Mouse (Mus musculus): ENCODE data around the gene Olfr554.
"Not testable (repeated sequence)": the region's sequence is repeated elsewhere in the genome, so short reads cannot be mapped to it uniquely, and the experiment has no call there.

Gene Olfr554

DNA sequence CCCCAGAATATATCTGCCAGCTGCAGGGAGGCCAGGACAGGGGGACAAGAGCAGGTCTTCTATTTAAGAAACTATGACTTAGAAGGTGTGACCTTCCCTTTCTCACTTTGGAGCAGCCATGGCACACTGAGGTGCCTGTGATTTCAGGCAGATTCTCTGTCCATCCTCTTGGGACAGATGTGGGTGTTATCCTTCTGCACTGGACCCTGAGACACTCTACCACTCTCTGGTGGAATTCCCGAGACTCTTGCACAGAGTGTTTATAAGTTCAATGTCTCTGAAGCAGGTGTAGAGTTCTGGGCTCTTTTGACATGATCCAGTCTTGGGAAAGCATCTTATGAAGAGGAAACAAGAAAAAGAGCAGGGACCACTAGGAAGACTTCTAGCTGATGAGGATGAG lies at the start of gene Olfr554:
Gene Olfr554, plus strand, starts transcription at position 301 of the 400 bp plus-strand sequence.
- no peak for DNase-seq

DNA sequence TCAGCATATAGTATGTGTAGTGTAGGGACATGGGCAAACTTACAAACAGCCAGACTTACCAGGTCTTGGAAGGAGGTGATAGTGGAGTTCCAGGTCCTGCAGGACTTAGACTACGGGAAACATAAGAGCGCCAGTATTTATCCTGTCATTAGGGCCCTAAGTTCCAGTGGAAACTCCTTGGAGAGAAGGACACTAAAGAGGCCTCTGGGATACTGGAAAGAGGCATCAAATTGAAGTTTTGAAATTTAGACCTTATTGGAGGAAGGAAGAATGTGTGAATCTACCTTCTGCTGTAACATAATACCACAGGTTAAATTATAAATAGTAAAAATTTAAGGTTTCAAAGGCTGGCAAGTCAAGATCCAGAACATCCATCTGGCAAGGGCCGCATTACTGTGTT lies 46.4 kb upstream of the Olfr554 start, which contains the start of gene Olfr551:
Gene Olfr551, minus strand, starts transcription at position 101 of the 400 bp plus-strand sequence.
- DNase-seq, result no peak

GRCm38 (mm10) chr7:102597378-102598031 lies 40.7 kb upstream of the Olfr554 start, which contains the start of gene Olfr552:
TSS of gene Olfr552 (plus strand) at chr7:102597770.
- no peak for DNase-seq

- DNase-seq, result no peak
These were observed 20.1 kb upstream of the Olfr554 start, which contains the start of gene Olfr553 for GRCm38 (mm10) chr7:102618118-102618517. TSS of gene Olfr553 (minus strand) at chr7:102618218.

DNA sequence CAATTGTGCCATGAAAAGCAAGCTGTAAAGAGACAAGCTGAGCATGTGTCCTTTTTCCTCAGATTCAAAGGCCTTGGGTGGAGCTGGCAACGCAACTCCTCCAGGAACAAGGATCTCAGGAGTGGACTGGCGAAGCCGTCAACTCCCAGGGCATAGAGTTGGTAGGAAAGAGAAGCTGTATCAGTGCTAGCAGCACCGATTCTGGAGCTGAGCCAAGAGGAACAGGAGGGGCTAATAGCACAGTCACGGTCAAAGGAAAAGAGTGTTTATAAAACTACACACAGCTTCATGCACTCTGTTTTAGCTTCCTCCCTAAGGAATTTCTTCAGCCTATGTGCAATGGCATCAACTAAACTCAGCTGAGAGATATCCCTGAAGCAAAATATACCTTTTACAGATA lies 18.6 kb upstream of the Olfr554 start:
- DNase-seq, result peak; percentile 66

DNA sequence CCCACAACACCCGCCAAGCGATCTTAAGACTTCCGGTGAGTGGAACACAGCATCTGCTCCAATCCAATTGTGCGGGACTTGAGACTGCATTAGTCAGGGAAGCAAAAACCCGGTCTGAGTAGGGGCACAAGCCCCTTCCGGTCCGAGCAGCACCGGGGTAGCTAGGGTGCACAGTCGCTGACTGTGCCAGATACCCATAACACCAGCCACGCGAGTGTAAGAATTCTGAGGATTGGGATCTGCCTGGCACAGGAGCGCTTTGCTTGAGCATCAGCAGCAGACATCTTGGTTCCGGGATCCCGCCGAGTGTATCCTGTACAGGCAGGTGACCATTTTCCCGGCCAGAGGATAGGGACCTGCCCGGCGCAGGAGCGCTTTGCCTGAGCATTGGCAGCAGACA lies 17.9 kb upstream of the Olfr554 start:
- not testable (repeated sequence) for DNase-seq

GRCm38 (mm10) chr7:102636665-102637064 lies 1.6 kb upstream of the Olfr554 start:
- DNase-seq, result peak; percentile 70

GRCm38 (mm10) chr7:102644945-102645344 lies 6.7 kb downstream of the Olfr554 start:
- DNase-seq, result not testable (repeated sequence)

- no peak for DNase-seq
These were observed 20.3 kb downstream of the Olfr554 start, which contains the start of gene Olfr555 for GRCm38 (mm10) chr7:102658523-102658922. TSS of gene Olfr555 (plus strand) at chr7:102658823.

GRCm38 (mm10) chr7:102664599-102664998 lies 26.4 kb downstream of the Olfr554 start, which contains the start of gene Olfr556:
TSS of gene Olfr556 (plus strand) at chr7:102664899.
- DNase-seq, result no peak

DNA sequence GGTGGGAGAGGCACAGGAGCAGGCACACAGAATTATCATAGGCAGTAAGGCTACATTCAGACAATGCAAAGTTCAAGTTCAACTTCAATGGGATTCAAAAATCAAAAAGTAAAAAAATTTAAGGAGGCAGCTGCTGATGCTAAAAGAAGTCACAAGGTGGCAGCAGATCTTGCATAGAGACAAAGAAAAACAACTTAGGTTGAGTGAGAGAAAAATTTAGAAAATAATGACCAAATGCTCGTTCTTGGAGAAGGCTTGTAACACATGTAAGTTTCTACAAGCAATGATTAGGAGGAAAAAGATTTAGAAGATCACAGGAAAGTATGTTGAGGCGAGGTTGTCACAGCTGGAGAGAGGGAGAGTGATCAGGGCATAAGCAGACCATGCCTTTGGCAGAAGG lies 27.1 kb downstream of the Olfr554 start:
- DNase-seq, result peak; percentile 11

DNA sequence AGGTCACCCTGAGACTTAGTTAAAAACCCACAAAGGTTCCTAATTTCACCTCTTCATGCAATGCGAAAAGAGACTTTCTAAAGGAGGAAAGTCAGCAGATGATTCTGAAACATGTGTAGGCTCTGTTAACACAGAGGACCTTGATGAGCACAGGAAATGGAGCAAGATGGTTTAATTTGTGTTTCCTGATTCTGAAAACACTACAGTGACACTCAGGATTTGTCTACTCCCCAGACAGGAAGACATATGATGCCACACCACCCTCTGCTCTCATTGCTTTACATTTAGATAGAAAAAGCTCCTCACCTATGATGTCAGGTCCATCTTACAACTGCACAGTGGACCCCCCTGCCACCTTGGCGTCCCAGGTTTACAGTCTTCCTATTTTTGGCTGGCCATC lies 38.0 kb downstream of the Olfr554 start:
- no peak for DNase-seq

GRCm38 (mm10) chr7:102681916-102682315 lies 43.7 kb downstream of the Olfr554 start:
- DNase-seq, result no peak

DNA sequence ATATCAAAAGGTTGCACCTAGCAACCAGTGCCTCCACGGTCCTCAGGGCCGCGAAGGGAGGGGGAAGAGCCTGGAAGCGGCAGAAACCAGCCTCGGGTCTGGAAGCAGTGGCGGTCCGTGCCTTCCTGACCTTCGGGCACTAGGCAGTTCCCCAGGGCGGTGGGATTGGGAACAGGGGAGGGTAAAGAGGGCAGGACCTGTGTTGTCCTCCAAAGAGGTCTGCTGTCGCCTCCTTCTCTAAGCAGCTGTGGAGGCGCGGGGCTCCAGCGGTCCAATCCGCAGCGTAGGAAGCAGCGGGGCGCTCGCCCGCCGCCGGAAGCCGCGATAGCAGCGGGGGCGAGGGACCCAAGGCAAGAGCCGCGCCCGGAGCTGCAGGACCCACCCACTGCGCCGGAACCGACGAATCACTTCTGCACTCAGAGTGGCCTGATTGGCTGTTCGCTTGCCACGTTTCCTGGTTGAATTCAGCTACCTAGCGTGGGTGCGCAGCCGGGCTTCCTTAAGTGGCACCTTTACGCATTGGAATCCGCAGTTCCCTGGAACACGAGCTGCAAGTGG lies 48.8 kb downstream of the Olfr554 start, which contains the start of gene Trim68:
Gene Trim68, minus strand, starts transcription at position 384 of the 558 bp plus-strand sequence.
- DNase-seq, result peak; percentile 94
